Mouse (Mus musculus): ENCODE data around the gene Cdc25a. TPM values are rescaled to one million over a fixed set of nuclear protein-coding genes. Genes with fewer than 3 reads are reported as not detected.

Cdc25a gene
- polyA plus RNA-seq, 1 experiment from 2014 or later: 22.0 TPM

GRCm38 (mm10) chr9:109879305-109879704 is 3.9 kb downstream of the Cdc25a start:
- Histone ChIP-seq H3K27me3 (ENCODE audit: control insufficient read depth, insufficient read depth, low read length) (no peaks in the 10 kb centered on the region), H3K9ac (ENCODE audit: low read depth, low read length) (no peak overlapping the region), H3K4me3 (ENCODE audit: low read depth, low read length) (no peak overlapping the region), H3K4me2 (no peak overlapping the region), H3K27ac (ENCODE audit: low read depth, low read length) (no peak overlapping the region), H3K4me1 (ENCODE audit: control insufficient read depth, insufficient read depth, low read length) (peaks cover 6% of the 10 kb centered on the region), H3K9me3 (replicated peaks; ENCODE audit: control insufficient read depth, low read length) (no peaks in the 10 kb centered on the region), H3K36me3 (ENCODE audit: control insufficient read depth, insufficient read depth, low read length) (peaks cover 49% of the 10 kb centered on the region)
- WGBS (ENCODE audit: insufficient replicate concordance): 100% methylated on average over 1 of the region's 1 CpGs
- ATAC-seq (replicated peaks; ENCODE audit: insufficient number of reproducible peaks, low FRiP score, low TSS enrichment): no peak

DNA sequence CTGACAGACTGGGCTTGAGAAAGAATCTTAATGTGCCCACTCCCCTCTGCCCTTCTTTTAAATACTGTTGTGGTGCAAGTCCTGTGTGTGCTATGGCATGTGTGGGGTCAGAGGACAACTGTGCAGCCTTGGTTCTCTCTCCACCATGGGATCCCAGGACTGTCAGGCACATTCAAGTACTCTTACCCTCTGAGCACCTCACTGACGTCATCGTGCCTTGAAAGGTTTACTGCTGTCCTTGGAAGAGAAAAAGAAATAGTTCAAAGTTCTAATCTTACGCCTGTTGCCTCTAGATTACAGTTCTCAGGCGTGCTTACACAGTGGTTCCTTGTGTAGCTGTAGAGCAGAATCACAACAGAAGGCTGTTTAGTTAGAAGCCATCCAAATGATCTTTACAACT is 10.9 kb downstream of the Cdc25a start:
- WGBS (ENCODE audit: insufficient replicate concordance): 67% methylated on average over 4 of the region's 4 CpGs
- ATAC-seq (replicated peaks; ENCODE audit: insufficient number of reproducible peaks, low FRiP score, low TSS enrichment): no peak
- no peak overlapping the region for H3K27ac ChIP-seq (ENCODE audit: low read depth, low read length)

GRCm38 (mm10) chr9:109887321-109887720 is 11.9 kb downstream of the Cdc25a start:
- no peak for ATAC-seq (replicated peaks; ENCODE audit: insufficient number of reproducible peaks, low FRiP score, low TSS enrichment)
- 88% methylated on average over 5 of the region's 5 CpGs for WGBS (ENCODE audit: insufficient replicate concordance)
- H3K4me1 ChIP-seq (ENCODE audit: control insufficient read depth, insufficient read depth, low read length): no peaks in the 10 kb centered on the region
- H3K9me3 ChIP-seq (replicated peaks; ENCODE audit: control insufficient read depth, low read length): no peaks in the 10 kb centered on the region
- H3K27ac ChIP-seq (ENCODE audit: low read depth, low read length): no peak overlapping the region
- no peak overlapping the region for H3K4me2 ChIP-seq
- H3K9ac ChIP-seq (ENCODE audit: low read depth, low read length): no peak overlapping the region
- no peaks in the 10 kb centered on the region for H3K27me3 ChIP-seq (ENCODE audit: control insufficient read depth, insufficient read depth, low read length)
- peaks cover 67% of the 10 kb centered on the region for H3K36me3 ChIP-seq (ENCODE audit: control insufficient read depth, insufficient read depth, low read length)
- H3K4me3 ChIP-seq (ENCODE audit: low read depth, low read length): no peak overlapping the region

More for the DNA sequence above, 10.9 kb downstream of the Cdc25a start:
- Histone ChIP-seq H3K36me3 (ENCODE audit: control insufficient read depth, insufficient read depth, low read length) (peaks cover 62% of the 10 kb centered on the region), H3K27me3 (ENCODE audit: control insufficient read depth, insufficient read depth, low read length) (no peaks in the 10 kb centered on the region), H3K4me2 (no peak overlapping the region), H3K4me1 (ENCODE audit: control insufficient read depth, insufficient read depth, low read length) (no peaks in the 10 kb centered on the region), H3K4me3 (ENCODE audit: low read depth, low read length) (no peak overlapping the region), H3K9me3 (replicated peaks; ENCODE audit: control insufficient read depth, low read length) (no peaks in the 10 kb centered on the region), H3K9ac (ENCODE audit: low read depth, low read length) (no peak overlapping the region)

DNA sequence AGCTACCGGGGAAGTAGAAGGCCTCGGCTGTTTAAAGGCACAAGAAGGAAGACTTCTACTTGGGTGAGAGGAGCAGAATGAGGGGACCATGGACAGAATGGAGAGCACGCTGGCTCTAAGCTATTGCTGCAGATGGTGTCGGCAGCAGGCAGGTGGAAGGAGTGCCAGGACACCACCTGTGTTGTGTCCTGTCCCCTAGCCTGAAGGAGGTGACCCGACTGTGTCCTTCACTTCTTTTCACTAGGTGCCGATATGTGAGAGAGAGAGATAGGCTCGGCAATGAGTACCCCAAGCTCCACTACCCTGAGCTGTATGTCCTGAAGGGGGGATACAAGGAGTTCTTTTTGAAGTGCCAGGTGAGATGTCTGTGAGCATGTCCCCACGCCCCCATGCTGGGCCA is 16.1 kb downstream of the Cdc25a start:
- peaks cover 44% of the 10 kb centered on the region for H3K36me3 ChIP-seq (ENCODE audit: control insufficient read depth, insufficient read depth, low read length)
- H3K4me2 ChIP-seq: no peak overlapping the region
- no peaks in the 10 kb centered on the region for H3K9me3 ChIP-seq (replicated peaks; ENCODE audit: control insufficient read depth, low read length)
- H3K27me3 ChIP-seq (ENCODE audit: control insufficient read depth, insufficient read depth, low read length): no peaks in the 10 kb centered on the region
- no peak for ATAC-seq (replicated peaks; ENCODE audit: insufficient number of reproducible peaks, low FRiP score, low TSS enrichment)
- no peak overlapping the region for H3K27ac ChIP-seq (ENCODE audit: low read depth, low read length)
- peaks cover 4% of the 10 kb centered on the region; the same call in 1 of the 2 replicates for H3K4me1 ChIP-seq (ENCODE audit: control insufficient read depth, insufficient read depth, low read length)
- no peak overlapping the region for H3K9ac ChIP-seq (ENCODE audit: low read depth, low read length)
- 85% methylated on average over 8 of the region's 8 CpGs for WGBS (ENCODE audit: insufficient replicate concordance)
- H3K4me3 ChIP-seq (ENCODE audit: low read depth, low read length): no peak overlapping the region

DNA sequence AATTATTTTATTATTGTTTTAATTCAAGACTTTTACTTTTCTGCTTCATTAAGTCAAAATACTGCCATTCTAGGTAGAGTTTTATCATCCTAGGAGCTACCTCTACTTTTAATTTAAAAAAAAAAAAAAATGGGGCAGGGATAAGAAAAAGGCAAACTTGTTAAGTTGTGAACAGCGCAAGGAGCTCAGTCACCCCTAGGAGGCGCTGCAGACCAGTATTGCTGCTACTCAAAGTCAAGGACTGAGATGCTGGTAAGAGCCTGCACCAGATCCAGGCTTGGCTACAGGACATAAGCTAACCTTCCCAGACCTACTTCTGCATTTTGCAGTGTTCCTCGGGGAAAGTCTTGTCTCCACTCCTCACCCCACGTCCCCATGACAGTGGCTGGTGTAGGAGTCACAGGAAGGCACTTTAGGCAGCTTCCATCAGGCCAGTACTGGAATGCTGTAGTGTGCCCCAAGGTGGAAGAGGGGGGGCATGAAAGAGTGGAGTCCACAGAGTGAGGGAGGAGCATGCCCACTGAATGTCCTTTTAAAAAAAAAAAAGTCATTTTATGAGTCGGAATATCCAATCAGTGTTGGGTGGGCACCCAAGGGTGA is 17.4 kb downstream of the Cdc25a start:
- Histone ChIP-seq H3K4me2 (no peak overlapping the region), H3K9ac (ENCODE audit: low read depth, low read length) (no peak overlapping the region), H3K36me3 (ENCODE audit: control insufficient read depth, insufficient read depth, low read length) (peaks cover 41% of the 10 kb centered on the region), H3K9me3 (replicated peaks; ENCODE audit: control insufficient read depth, low read length) (no peaks in the 10 kb centered on the region), H3K4me1 (ENCODE audit: control insufficient read depth, insufficient read depth, low read length) (peaks cover 4% of the 10 kb centered on the region; the same call in 1 of the 2 replicates), H3K4me3 (ENCODE audit: low read depth, low read length) (no peak overlapping the region), H3K27me3 (ENCODE audit: control insufficient read depth, insufficient read depth, low read length) (no peaks in the 10 kb centered on the region), H3K27ac (ENCODE audit: low read depth, low read length) (no peak overlapping the region)
- WGBS (ENCODE audit: insufficient replicate concordance): 66% methylated on average over 5 of the region's 5 CpGs
- no peak for ATAC-seq (replicated peaks; ENCODE audit: insufficient number of reproducible peaks, low FRiP score, low TSS enrichment)

DNA sequence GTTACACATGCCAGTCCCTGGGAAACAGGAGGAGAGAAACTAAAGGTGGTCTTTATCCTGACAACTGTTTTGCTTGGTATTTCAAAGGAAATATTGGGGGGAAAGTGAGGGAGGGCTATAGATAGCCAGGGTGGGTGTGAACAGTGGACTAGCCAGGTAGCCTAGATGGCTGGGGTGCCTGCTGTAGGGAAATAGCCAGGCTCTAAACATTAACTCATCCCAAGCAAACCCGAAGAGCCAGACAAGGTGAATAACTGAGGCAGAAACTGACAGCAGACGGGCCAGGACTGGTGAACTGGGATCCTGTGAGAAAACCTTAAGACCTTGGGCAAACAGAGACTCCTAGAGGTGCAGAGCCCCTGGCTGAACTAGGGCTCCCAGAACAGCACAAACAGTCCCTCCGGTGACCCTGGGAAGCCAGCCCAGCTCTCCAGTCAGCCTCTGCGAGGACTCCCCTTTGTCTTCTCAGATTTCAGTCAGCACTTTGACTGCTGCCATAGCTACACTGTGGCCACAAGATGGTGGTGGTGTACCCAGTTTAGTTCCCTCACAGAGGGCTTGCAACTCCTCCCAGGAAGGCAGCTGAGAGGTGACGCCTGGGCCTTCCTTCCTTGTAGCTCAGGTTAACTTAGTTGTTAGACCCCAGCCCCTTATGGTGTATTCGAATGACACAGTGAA is 19.2 kb downstream of the Cdc25a start:
- Histone ChIP-seq H3K36me3 (ENCODE audit: control insufficient read depth, insufficient read depth, low read length) (peaks cover 40% of the 10 kb centered on the region), H3K4me3 (ENCODE audit: low read depth, low read length) (no peak overlapping the region), H3K27ac (ENCODE audit: low read depth, low read length) (peak overlapping the region; percentile 22; the same call in 1 of the 2 replicates), H3K27me3 (ENCODE audit: control insufficient read depth, insufficient read depth, low read length) (no peaks in the 10 kb centered on the region), H3K4me2 (no peak overlapping the region), H3K4me1 (ENCODE audit: control insufficient read depth, insufficient read depth, low read length) (peaks cover 6% of the 10 kb centered on the region; the same call in 1 of the 2 replicates), H3K9me3 (replicated peaks; ENCODE audit: control insufficient read depth, low read length) (no peaks in the 10 kb centered on the region), H3K9ac (ENCODE audit: low read depth, low read length) (peak overlapping the region; percentile 22; the same call in 1 of the 2 replicates)
- 22% methylated on average over 6 of the region's 6 CpGs for WGBS (ENCODE audit: insufficient replicate concordance)
- ATAC-seq (replicated peaks; ENCODE audit: insufficient number of reproducible peaks, low FRiP score, low TSS enrichment): peak; percentile 69

DNA sequence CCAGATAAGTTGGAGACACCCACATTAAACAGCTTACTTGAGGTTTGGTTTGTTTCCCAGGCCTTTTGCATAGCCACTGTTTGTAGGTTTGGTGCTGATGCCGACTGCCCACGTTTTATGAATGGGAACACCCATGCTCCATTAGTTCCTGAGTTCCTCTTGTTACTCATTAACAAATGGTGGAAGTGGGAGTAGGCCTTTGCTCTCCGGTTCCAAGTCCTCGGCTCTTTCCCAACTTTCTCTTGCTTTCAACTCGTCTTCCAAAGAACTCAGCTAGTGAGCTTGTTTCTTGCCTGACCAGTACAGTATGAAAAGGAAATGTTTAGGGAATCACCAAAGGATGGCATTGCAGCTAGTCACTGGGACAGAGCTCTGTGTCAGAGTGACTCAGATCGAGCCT is 20.2 kb downstream of the Cdc25a start:
- peaks cover 7% of the 10 kb centered on the region; the same call in 1 of the 2 replicates for H3K4me1 ChIP-seq (ENCODE audit: control insufficient read depth, insufficient read depth, low read length)
- no peaks in the 10 kb centered on the region for H3K9me3 ChIP-seq (replicated peaks; ENCODE audit: control insufficient read depth, low read length)
- H3K4me2 ChIP-seq: no peak overlapping the region
- no peak overlapping the region for H3K9ac ChIP-seq (ENCODE audit: low read depth, low read length)
- no peak for ATAC-seq (replicated peaks; ENCODE audit: insufficient number of reproducible peaks, low FRiP score, low TSS enrichment)
- H3K36me3 ChIP-seq (ENCODE audit: control insufficient read depth, insufficient read depth, low read length): peaks cover 30% of the 10 kb centered on the region
- H3K4me3 ChIP-seq (ENCODE audit: low read depth, low read length): no peak overlapping the region
- H3K27ac ChIP-seq (ENCODE audit: low read depth, low read length): no peak overlapping the region
- no peaks in the 10 kb centered on the region for H3K27me3 ChIP-seq (ENCODE audit: control insufficient read depth, insufficient read depth, low read length)
- WGBS (ENCODE audit: insufficient replicate concordance): 85% methylated on average over 6 of the region's 6 CpGs

DNA sequence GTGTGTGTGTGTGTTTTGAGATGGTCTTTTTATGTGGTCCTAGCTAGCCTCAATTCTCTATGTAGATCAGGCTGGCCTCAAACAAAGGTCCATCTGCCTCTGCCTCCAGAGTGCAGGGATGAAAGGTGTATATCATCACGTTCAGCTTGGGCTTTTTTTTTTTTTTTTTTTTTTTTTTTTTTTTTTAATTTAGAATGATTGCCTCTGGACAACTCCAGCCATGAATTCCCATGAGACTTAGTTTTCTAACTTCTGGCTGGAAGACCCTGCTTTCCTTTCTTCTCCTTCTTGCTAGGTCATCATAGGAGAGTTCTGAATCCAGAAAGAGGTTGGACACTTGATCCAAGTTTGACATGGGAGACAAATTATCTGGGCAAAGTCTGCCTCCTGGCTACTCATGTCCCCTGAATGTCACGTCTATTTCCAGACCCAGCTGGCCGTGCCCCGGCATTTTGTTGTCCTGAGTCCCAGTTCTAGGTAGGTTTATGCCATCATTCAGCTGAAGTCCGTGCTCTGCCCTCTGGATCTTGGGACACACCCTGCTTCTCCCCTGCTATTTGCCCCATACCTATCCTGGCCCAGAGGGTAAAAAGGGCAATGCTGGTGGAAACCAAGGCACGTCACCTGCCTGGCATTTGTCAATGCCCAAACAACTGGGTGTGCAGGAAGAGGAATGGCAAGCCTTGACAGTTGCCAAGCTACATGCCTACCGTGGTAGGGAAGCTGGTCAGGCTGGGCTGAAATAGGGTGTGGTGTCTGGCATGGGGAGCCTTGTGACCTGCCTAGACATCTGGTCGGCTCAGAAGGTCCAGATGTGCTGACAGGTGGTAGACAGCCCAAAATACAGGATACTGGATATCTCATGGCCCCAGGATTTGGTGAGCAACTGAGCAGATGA is 21.1 kb downstream of the Cdc25a start:
- H3K4me1 ChIP-seq (ENCODE audit: control insufficient read depth, insufficient read depth, low read length): peaks cover 7% of the 10 kb centered on the region; the same call in 1 of the 2 replicates
- no peaks in the 10 kb centered on the region for H3K27me3 ChIP-seq (ENCODE audit: control insufficient read depth, insufficient read depth, low read length)
- H3K9me3 ChIP-seq (replicated peaks; ENCODE audit: control insufficient read depth, low read length): no peaks in the 10 kb centered on the region
- H3K27ac ChIP-seq (ENCODE audit: low read depth, low read length): no peak overlapping the region
- H3K36me3 ChIP-seq (ENCODE audit: control insufficient read depth, insufficient read depth, low read length): peaks cover 21% of the 10 kb centered on the region
- WGBS (ENCODE audit: insufficient replicate concordance): 76% methylated on average over 8 of the region's 8 CpGs
- no peak overlapping the region for H3K4me2 ChIP-seq
- H3K9ac ChIP-seq (ENCODE audit: low read depth, low read length): no peak overlapping the region
- H3K4me3 ChIP-seq (ENCODE audit: low read depth, low read length): no peak overlapping the region
- ATAC-seq (replicated peaks; ENCODE audit: insufficient number of reproducible peaks, low FRiP score, low TSS enrichment): no peak

Data from heart, embryonic 11.5 days (tissue).